Mouse (Mus musculus) adrenal gland, postnatal 4 days (tissue): ENCODE data around the gene Alkbh6. TPM values are rescaled to one million over a fixed set of nuclear protein-coding genes. Genes with fewer than 3 reads are reported as not detected.

Experiments used
- DNase-seq, 2 experiments: peaks; one replicate each; pipeline ENCODE4 v3.0.0; 2021 to 2022; ENCODE audit warnings: low spot score in 2 of 2, mixed read lengths in 2 of 2
- total RNA-seq, 2 experiments: library from RNA; stranded (reverse); gene quantifications; 2 replicates each; pipeline ENCODE4 v1.2.3; 2021

Gene Alkbh6
- total RNA-seq, 2 experiments from 2014 or later: 58.1 to 59.4 TPM

DNA sequence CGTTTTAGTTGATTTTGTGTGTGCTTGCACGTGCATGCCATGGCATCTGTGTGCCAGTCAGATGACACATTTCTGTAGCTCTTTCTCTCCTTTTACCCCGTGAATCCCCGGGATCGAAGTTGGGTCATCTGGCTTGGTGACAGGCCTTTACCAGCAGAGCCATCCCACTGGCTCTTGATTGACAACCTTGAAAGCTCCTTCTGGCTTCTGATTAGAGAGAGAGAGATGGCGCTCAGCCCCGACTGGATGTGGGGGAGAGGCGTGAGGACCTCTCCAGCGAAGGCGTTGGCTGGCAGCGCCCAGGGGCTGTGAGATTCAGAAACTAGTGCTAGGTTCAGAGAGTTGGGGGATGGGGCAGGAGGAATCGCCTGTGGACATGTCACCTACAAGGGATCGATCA is 14.7 kb upstream of the Alkbh6 start:
- DNase-seq: no peak

DNA sequence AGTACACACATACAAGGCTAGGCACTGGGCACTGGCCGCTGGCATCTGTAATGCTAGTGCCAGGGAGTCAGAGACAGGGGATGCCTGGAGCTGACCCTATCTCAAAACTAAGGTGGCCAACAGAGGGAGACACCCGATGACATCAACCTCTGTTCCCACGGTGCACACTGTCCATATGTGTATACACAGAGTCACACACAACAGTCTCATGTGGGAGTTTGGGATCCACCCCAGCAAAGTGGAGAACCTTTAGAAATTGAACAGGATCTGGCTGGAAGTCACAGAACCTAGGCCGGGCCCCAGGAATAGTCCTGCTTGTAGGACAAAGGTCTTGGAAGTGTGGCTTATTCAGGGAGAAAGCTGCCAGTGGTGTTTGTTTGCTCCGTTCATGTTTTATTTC is 14.2 kb upstream of the Alkbh6 start:
- no peak for DNase-seq

DNA sequence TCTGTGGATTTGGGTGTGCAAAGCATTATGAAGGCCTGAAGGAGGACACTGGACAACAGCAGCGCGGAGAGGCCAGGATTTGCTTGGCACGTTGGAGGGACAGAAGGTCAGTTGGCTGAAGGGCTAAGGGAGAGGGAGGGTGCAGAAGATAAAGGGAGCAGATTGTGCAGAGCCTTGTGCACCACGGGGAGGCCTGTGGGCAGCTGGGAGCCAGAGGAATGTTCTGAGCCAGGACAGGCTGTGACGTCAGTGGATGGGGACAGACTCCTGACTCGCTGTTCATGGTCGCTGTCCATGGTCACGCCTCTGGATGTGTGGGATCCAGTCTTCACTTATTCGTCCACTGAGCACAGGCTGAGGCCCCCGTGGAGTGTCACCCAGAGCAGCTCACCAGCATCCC is 13.4 kb upstream of the Alkbh6 start:
- DNase-seq: peak in 1 of 2 experiments; percentile 42

DNA sequence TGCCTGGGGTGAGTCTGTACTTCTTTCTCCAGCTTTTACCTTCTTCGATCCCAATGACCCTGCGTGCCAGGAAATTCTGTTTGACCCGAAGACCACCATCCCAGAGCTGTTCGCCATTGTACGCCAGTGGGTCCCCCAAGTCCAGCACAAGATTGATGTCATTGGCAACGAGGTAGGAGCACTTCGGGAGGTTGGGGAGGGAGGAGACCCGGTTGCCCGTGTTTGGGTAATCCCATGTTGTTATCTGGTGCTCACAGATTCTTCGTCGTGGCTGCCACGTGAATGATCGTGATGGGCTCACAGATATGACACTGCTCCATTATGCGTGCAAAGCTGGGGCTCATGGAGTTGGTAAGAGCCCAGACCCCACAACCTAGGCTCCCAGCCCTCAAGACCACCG is 11.7 kb upstream of the Alkbh6 start:
- no peak for DNase-seq

DNA sequence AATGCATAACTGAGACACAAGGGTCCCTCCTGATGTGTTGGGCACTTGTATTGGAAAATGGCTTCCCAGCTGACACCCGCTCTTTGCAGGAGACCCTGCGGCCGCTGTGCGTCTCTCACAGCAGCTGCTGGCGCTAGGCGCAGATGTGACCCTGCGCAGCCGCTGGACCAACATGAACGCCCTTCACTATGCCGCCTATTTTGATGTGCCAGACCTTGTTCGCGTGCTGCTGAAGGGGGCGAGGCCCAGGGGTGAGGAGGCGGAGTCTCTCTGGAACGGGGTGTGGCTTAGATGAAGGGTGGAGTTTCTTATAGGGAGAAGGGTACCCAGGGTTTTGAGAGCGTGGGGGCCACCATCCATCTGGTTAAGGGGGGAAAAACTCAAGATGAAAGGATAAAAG is 11.3 kb upstream of the Alkbh6 start:
- no peak for DNase-seq

DNA sequence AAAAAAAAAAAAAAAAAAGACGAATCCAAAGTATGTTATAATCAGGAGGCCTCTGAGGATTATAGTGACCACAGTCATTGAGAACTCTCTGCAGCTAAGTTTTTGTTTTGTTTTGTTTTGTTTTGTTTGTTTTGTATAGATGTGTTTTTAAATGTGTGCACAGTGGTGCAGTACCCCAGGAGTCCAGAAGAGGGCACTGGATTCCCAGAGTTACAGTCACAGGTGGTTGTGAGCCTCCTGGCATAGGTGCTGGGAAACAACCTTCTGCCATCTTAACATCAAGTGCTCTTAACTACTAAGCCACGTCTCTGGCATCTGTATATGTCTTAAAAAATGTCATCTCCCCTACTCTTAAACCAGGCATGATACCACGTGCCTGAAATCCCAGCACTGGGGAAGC is 7.6 kb upstream of the Alkbh6 start:
- DNase-seq: no peak

DNA sequence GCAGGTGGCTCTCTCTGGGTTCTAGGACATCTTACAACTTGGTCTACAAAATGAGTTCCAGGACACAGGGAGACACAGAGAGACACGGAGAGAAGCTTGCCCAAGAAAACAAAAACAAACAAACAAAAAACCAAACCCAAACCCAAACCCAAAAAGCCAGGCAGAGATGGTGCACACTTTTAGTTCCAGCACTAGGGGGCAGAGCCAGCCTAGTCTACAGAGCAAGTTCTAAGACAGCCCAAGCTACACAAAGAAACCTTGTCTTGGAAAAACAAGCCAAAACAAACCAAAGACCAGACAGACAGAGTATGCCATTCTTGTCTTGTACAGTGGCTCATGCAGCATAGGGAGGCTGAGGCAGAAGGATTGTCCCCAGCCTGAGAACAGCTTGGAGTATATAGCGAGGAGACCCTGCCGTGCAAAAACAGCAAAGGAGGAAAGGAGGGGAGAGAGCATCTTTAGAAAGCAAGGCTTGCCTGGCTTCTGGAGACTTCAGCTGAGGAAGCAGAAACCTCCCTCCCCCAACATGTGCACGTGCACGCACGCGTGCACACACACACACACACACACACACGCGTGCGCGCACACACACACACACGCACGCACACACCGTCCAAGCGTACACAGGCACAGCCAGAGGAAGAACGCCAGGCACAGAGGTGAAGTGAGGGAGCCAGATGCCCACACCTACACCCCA is 2.3 kb upstream of the Alkbh6 start:
- DNase-seq: no peak

DNA sequence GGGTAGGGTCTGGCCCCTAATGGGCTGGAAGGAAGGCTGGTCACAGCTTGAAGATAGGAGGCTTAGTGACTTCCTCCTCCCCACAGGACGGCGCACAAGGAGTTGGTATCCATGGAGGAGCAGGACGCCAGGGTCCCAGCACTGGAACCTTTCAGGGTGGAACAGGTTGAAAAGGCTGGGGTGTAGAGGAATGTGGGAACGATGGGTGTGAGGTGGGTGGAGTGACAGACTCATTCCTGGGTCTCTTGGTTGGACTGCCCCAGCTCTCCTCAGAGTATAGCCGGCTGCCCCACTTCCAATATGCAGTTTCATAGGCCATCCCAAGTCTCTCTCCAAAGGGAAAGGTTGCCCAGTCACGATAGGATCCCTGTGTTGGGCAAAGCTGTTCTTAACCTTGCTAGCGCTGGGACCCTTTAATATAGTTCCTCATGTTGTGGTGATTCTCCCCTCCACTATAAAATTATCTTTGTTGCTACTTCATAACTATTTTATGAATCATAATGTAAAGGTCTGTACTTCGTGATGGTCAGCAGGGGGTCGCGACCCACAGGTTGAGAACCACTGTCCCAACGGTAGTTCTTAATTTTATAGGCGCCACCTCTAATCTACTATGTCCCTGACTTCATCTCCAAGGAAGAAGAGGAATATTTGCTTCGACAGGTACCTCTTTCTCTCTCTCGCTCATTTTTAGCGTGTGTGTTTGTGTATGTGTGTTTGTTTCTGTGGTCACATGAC is 1.0 kb downstream of the Alkbh6 start:
- DNase-seq: no peak

DNA sequence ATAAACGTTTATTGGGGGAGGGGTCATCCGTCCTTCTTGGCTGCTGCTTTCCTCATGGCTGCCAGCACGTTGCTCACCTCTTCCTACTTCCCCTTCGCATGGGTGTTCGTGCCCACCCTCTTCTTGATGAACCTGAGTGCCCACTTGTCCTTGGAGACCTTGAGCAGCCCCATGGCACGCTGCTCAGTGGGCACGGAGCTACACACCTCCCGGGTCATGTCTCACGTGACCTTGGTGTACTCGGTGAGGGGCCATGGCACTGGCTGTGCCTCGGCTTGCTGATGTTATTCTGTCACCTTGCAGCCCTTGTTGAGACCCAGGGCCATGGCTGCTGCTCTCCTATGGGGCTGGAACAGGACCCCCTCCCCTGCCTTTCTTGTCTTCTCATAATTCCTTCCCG is 1.6 kb downstream of the Alkbh6 start:
- no peak for DNase-seq

DNA sequence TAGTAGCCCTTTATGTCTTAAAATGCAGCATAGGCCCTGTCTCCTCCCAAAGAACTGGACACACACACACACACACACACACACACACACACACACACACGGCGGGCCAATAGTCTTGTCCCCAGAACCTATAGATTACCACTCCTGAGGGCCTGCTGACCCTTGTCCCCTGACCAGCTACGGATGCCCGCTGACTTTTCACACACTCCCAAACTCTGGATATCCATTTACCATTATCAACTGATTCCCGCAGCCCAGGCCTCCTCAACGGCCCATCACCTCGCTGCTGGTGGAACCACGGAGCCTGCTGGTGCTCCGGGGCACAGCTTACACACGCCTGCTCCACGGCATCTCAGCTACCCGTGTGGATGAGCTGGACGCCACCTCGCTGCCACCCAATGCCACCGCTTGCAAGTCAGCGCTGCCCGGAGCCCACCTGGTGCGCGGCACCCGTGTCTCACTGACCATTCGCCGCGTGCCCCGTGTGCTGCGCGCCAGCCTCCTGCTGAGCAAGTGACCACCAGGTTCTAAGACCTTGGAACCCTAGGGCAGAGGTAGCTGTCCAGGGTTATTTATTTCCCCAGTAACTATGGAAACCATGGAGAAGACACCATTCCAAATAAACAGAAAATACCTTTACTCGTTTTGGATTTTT is 5.3 kb downstream of the Alkbh6 start:
- no peak for DNase-seq

DNA sequence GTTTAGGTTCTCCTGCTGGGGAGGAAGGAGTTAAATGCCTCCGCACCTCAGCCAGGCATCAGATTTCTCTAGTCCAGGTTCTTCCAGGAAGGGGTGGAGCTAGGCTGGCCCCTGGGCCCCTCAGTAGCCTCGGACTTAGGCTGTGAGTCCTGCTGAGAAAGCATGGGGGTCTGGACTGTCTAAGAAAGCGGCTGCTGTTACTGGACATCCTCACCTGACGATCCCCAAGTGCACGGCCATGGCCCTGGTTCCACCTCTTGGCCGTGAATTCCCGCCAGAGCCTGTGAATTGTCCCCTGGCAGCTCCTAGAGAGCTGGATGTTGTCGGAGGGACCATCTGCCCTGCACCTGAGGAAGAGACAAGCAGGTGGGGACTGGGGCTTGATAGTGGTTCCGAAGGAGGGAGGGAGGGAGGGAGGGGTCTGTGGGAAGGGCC is 6.2 kb downstream of the Alkbh6 start, which contains the start of gene Syne4:
TSS of gene Syne4 (plus strand) at position 87 of the 435 bp plus-strand sequence.
- no peak for DNase-seq

DNA sequence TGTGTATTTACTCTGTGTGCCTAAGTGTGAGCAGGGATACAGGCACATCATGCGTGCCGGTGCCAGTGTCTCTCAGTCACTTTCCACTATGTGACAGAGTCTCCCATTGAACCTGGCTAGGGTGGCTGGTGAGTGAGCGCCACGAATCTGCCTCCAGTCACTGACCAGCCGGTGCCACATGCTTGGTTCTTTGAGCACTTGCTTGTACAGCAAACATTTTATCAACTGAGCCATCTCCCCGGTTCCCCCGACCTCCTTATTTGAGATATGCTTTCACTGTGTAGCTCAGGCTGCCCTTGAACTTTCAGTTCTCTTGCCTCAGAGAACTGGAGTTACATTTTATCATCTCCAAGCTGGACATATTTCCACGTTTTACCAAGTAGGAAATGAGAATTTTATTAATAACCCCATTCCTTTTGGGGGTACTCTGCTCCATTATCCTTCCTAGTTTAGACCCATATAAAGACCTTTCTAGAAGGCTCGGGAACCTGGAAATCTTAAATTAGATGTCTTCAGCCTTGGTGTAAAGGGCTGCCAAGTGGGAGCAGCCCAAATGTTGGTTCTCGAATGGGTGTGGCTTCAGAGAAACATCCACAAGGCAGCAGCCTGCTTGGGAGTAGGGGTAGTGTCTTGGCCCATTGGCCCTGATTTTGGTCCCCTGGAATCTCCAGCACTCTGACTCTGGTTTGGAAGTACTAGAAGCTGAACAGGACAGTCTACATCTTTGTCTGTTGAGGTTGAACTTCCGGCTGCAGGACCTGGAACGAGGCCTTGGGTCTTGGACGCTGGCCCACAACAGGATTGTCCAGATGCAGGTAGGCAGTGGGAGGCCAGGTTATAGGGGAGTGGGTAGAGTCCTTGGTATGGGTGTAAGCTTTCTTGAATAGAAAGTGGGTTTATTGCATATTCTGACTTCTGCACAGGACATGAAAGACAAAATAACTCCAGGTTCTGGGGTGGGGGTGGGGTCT is 7.3 kb downstream of the Alkbh6 start:
- no peak for DNase-seq

DNA sequence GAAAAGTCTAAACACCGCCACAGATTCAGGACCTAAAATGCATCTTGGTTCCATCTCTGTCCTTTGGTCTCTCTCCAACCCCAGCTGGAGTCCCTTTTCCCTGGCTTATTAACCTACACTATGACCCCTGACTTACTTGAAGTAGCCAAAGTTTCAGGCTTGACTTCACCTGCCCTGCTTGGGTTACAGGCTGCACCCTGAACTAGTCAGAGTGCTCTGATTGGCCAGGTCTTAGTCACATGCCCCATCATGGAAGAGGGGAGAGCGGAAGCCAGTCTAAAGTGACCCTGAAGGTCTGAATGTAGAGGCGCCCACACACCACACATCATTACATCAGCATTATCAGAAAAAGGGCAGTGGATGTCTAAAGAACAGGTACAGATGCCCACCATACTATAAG is 9.6 kb downstream of the Alkbh6 start:
- no peak for DNase-seq

DNA sequence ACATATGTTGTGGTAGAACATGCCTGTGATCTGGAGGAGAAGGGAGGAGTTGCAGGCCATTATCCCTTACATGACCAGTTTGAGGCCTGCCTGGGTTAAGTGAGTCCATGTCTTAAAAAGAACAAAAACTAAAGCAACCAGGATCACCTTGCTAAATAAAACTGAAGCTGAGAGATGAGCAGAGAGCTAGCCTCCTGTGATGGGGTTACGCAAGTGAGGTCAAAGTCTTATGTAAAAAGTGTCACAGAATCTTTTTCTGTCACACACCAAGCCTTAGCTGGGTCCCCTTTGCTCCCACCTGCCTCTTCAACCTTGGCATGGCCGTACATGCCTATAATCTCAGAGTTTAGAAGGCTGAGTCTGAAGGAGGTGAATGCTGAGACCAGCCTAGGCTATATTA is 12.4 kb downstream of the Alkbh6 start:
- no peak for DNase-seq

DNA sequence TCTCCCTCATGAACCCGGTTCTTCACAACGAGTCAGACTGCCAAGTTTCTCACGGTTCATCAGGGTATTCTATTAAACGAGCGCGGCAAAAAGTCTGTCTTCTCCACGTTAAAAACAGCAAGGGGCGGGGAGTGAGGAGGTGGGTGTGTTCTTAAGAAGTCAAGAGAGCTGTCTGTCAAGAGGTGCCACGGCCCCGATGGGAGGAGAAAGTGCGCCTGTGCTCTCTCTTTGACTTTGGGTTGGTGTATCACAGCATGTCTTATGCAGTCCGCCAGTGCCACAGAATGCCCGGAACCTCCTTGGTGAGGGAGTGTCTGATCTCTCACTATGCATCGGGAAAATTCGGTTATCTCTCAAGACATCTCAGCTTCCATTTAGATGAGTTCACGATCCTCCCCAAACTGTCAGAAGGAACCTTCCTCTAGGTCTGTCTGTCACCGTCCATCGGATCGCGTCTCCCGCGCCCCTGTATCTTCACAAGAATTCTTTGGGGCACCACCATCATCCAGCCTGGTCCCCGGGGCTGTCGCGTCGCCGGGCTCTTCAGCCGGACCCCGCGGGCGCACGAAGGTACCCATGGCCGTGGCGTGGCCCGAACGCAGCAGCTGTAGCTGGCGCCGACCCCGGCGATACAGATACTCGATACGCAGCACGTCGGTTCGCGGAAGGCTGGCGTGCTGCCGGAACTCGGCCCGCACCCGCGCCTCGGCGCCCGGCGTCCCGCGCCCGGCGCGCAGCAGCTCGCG is 13.2 kb downstream of the Alkbh6 start, which contains the start of gene E130208F15Rik:
TSS of gene E130208F15Rik (plus strand) at position 202 of the 746 bp plus-strand sequence.
- DNase-seq: peak; percentile 27 to 38

DNA sequence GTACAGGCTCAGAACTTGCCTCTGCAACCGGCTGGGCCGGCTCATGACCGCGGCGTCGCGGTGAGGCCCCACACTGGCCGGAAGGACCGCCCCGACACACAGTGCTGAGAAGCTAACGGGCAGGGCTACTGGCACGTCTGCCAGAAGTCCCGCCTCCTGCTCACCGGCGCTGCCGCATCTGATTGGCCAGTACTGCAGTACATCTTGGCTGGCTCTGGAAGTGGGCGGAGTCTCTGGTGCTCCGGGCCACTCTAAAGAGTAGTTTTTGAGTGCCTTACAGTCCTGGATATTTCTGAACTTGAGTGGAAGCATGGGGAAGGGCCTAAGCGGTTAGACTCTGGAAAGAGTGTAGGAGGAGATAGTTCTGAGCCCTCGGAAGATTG is 13.8 kb downstream of the Alkbh6 start:
- DNase-seq: peak; percentile 73 to 87

DNA sequence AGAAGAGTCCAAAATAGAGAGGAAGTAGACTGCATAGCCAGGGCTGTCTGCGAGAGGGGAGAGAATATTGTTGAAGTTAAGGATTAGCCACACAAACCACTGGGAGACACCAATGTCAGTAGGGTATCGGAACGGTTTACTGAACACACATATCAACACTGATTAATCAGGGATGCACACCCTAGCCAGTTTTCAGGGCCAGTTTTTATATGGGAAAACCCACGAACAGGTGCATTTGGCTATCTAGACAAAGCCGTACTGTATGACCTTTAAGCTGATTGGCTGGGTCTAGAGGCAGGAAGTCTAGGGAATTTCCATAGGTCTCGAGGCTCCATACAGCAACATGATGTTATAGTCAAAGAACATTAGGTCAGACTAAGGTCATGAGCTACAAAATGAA is 14.3 kb downstream of the Alkbh6 start:
- DNase-seq: no peak

DNA sequence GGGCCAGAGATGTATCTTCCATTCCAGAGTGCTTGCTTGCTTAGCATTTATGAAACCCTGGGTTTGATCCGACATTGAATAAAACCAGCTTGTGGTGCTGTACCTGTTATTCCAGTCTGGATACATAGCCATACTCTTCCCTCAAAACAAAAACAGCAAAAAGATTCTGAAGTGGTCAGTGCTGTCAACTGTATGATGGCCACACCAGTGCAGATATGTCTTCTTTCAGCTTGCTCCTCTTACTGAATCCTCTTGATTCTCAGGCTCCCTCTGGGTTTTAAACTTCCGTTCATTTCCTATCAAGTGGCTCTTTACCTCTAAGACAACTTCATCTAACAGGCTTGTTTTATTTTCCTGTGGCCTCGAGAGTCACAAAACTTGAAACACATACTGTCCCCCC is 15.3 kb downstream of the Alkbh6 start, which contains the start of gene Sdhaf1:
TSS of gene Sdhaf1 (minus strand) at position 101 of the 400 bp plus-strand sequence.
- no peak for DNase-seq

DNA sequence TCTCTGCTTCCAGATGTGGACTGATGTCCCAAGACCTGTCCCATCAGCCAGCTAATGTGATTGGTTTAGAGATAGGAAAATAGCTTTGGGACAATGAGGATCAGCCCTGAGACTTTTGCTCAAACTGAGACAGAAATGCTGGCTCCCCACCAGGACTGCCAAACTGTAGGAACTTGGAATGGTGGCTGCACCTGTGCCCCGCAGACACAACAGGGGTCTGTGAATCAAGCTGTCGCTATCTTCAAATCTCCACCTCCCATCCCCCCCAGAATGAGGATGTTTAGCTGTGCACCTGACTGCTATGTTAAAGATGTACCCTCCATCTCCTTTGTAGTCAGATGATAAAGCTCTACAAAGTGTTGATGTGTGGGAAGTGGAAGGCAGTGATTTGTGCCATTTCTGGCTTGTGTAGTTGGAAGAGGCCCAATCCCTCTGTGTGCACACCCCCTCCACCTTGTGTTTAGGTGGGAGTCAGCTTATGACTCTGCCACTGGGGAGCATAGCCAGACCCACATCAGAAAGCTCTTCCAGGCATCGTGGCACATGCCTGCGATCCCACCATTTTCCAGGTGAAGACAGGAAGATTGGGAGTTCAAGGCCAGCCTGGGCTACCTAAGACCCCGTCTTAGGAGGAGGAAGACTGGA is 15.9 kb downstream of the Alkbh6 start:
- no peak for DNase-seq

DNA sequence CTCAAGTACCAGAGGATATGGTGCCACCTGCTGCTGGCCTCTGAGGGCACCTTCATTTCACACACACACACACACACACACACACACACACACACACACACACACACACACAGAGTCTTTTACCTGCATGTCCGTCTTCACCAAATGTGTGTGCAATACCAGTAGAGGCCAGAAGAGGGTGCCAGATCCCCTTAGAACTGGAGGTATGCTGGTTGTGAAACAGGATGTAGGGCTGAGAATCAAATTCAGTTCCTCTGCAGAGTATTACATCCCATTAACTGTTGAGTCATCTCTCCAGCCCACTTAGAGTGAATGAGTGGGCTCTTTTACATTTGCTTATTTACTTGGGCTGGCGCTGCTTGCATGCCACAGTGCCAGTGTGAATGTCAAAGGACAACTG is 16.8 kb downstream of the Alkbh6 start:
- DNase-seq: no peak
